Mouse (Mus musculus) megakaryocyte, embryonic 14.5 days (primary cell): Measurements from ENCODE around the gene Ripor3.

Source experiments
- FLI1 ChIP-seq: IDR thresholded peaks from 2 replicates; pipeline ENCODE4 v1.6.1; 2012; ENCODE audit warnings: low read length, inconsistent platforms, mixed read lengths
- GATA1 ChIP-seq: IDR thresholded peaks from 3 replicates; pipeline ENCODE4 v1.6.1; 2012; ENCODE audit warnings: mixed read lengths, low read length, inconsistent platforms, borderline replicate concordance

GRCm38 (mm10) chr2:168009936-168010668 is at the start of gene Ripor3:
- TF ChIP-seq GATA1 (no peak), FLI1 (no peak)
